Mouse (Mus musculus) ES-E14 (cell line): ENCODE data around the gene Car4.

Experiments used
- CHD2 ChIP-seq: IDR thresholded peaks from 2 replicates; pipeline ENCODE4 v1.6.1; 2014; ENCODE audit warnings: mild to moderate bottlenecking, low read depth, low read length, inconsistent platforms
- HCFC1 ChIP-seq: IDR thresholded peaks from 2 replicates; pipeline ENCODE4 v1.6.1; 2012; ENCODE audit warnings: low read length, inconsistent platforms, borderline replicate concordance; ENCODE audit not compliant: insufficient read depth
- MAFK ChIP-seq: IDR thresholded peaks from 2 replicates; pipeline ENCODE4 v1.6.1; 2014; ENCODE audit warnings: mild to moderate bottlenecking, low read depth, low read length, inconsistent platforms; ENCODE audit not compliant: insufficient read depth
- ZC3H11A ChIP-seq: IDR thresholded peaks from 2 replicates; pipeline ENCODE4 v1.6.1; 2012; ENCODE audit warnings: low read depth, mild to moderate bottlenecking, inconsistent platforms, low read length, borderline replicate concordance
- ZNF384 ChIP-seq: IDR thresholded peaks from 2 replicates; pipeline ENCODE4 v1.6.1; 2012; ENCODE audit warnings: low read depth, low read length, inconsistent platforms

GRCm38 (mm10) chr11:84961571-84961970 lies 4.0 kb downstream of the Car4 start:
- TF ChIP-seq CHD2 (no peak), ZC3H11A (no peak), MAFK (no peak), HCFC1 (no peak), ZNF384 (no peak)
